Mouse (Mus musculus) C2C12 (cell line): ENCODE measurements around the gene Usb1. TPM values are rescaled to one million over a fixed set of nuclear protein-coding genes. Genes with fewer than 3 reads are reported as not detected.

Source experiments
- H3K27me3 ChIP-seq: one replicate; pipeline ENCODE4 v1.6.1; 2011; ENCODE audit not compliant: control insufficient read depth, insufficient read depth, insufficient read length
- H3K36me3 ChIP-seq: one replicate; pipeline ENCODE4 v1.6.1; 2011; ENCODE audit not compliant: control insufficient read depth, insufficient read depth
- H3K4me3 ChIP-seq: one replicate; pipeline ENCODE4 v1.5.1; 2011; ENCODE audit warnings: mild to moderate bottlenecking, control low read depth; ENCODE audit not compliant: poor library complexity, insufficient read depth, severe bottlenecking
- H3K79me2 ChIP-seq: one replicate; pipeline ENCODE4 v1.6.1; 2011; ENCODE audit not compliant: control insufficient read depth, insufficient read depth
- H3K79me3 ChIP-seq: one replicate; pipeline ENCODE4 v1.6.1; 2011; ENCODE audit warnings: low read depth, control low read depth
- H3ac ChIP-seq: one replicate; pipeline ENCODE3; 2011; ENCODE audit warnings: low read depth; ENCODE audit not compliant: control insufficient read depth, insufficient read length
- CEBPB ChIP-seq: IDR thresholded peaks from one replicate; pipeline ENCODE4 v1.6.1; 2011; ENCODE audit warnings: low read depth, mild to moderate bottlenecking, control low read depth, moderate library complexity
- CTCF ChIP-seq: IDR thresholded peaks from one replicate; pipeline ENCODE4 v1.5.1; 2011; ENCODE audit not compliant: control insufficient read depth, insufficient read depth, insufficient read length
- FOSL1 ChIP-seq: IDR thresholded peaks from one replicate; pipeline ENCODE4 v1.8.0; 2011; ENCODE audit warnings: mild to moderate bottlenecking, low read length; ENCODE audit not compliant: poor library complexity, insufficient read depth, severe bottlenecking
- MAX ChIP-seq: IDR thresholded peaks from one replicate; pipeline ENCODE4 v1.6.1; 2011; ENCODE audit warnings: mild to moderate bottlenecking, control low read depth
- MYOD1 ChIP-seq: IDR thresholded peaks from one replicate; pipeline ENCODE4 v1.6.1; 2011; ENCODE audit warnings: low read depth; ENCODE audit not compliant: control insufficient read depth, insufficient read length
- MYOG ChIP-seq: IDR thresholded peaks from one replicate; pipeline ENCODE4 v1.6.1; 2011; ENCODE audit not compliant: control insufficient read depth, insufficient read length; ENCODE audit errors: extremely low read depth
- USF1 ChIP-seq: IDR thresholded peaks from one replicate; pipeline ENCODE4 v1.6.1; 2011; ENCODE audit warnings: low read depth, mild to moderate bottlenecking, control low read depth, moderate library complexity
- long read RNA-seq, 2 experiments: library from polyadenylated mRNA; unstranded; transcript quantifications; one replicate each; pipeline ENCODE4 v2.0.0; 2019 to 2020
- polyA plus RNA-seq: library from polyadenylated mRNA; unstranded; fragments of >200 nt; fragmentation: generic; extraction: Trizol; gene quantifications from one replicate; pipeline ENCODE4 v1.2.1, GENCODE M21; 2012; ENCODE audit warnings: missing spikeins

Gene Usb1
- 38.1 TPM for polyA plus RNA-seq
- long read RNA-seq, experiment 1, transcript Usb1-201 (7 exons, 1,758 nt), result major isoform, 43 of 60 reads
- long read RNA-seq, experiment 1, partial matches to known transcripts, result 5 of 60 reads
- long read RNA-seq, experiment 1, other reads (novel, unspliced or antisense), result 12 of 60 reads
- long read RNA-seq, experiment 2, transcript Usb1-201 (7 exons, 1,758 nt), result major isoform, 114 of 141 reads
- long read RNA-seq, experiment 2, partial matches to known transcripts, result 8 of 141 reads
- long read RNA-seq, experiment 2, other reads (novel, unspliced or antisense), result 19 of 141 reads

DNA sequence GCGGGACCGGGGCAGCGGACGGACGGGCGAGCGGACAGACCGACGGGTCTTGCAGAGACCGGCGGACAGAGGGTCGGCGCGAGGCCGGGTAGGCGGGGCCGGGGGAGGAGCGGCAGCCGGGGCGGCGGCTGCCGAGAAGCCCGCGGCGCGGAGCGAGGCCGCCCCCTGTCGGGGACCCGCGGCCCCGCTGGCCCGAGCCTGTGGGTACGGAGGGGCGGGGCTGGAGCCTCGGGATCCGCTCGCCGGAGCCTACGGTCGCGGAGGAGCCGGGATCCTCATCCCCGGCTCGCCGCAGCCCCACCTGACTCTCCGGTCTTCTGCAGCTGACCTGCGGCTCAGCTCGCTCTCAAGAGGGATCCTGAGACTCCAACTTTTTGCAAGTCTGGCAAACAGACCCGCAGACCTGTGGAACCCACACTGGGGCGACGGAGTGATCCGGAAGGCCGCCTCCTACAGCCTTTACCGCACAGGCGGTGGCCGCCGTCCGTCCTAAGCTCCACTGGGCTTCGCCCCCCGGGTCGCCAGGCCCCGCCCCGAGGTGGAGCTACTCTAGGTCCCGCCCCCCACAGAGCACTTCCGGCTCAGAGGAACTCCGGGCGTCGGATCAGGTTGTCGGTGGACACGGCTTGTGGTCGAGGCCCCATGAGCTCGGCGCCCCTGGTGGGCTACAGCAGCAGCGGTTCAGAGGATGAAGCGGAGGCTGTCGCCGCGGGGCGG is at the start of gene Usb1, which contains the start of gene Zfp319:
Gene Usb1, plus strand, starts transcription at position 565 of the 717 bp plus-strand sequence.
Gene Zfp319, minus strand, starts transcription at position 231 of the 717 bp plus-strand sequence.
- H3K4me3 ChIP-seq, result peak within 1 kb of the TSS; percentile 79
- no peak for TF ChIP-seq CEBPB
- peak; percentile 90 for TF ChIP-seq CTCF
- peaks cover 44% of the 10 kb centered on the region for H3K36me3 ChIP-seq
- peaks cover 12% of the 10 kb centered on the region for H3K79me3 ChIP-seq
- no peaks in the 10 kb centered on the region for H3K27me3 ChIP-seq
- H3K79me2 ChIP-seq, result peaks cover 43% of the 10 kb centered on the region
- peak within 1 kb of the TSS; percentile 99 for H3ac ChIP-seq

DNA sequence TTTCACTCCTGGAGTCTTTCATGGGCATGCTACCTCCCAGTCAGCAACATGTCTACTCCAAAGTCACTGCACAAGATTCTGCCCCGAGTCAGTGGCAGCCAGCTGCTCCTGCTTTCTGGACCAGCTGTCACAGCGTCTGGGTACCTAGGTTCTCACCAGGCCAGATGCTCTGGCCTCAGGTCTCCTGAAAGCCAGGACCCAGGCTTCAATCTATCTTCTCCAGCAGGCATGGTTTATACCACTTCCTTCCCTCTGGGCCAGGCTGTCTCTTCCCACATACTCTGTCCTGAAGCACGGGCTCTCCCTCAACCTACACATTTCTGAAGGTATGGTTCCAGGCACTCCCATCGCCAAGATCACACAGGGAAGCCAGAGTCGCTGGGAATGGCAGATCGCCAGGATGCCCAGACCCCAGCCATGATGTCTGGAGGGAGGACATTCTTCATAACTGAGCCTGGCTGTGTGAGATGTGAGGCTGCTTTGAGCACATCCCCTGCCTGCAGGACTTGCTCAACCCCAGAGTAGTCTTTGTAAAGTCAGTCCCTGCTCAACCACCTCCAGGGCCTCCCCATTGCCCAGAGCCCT is 42.9 kb upstream of the Usb1 start:
- H3K36me3 ChIP-seq, result no peaks in the 10 kb centered on the region
- TF ChIP-seq USF1, result no peak
- no peak for TF ChIP-seq MAX
- no peak for TF ChIP-seq MYOD1
- TF ChIP-seq CEBPB, result no peak
- TF ChIP-seq MYOG, result no peak
- TF ChIP-seq FOSL1, result no peak
- no peak for TF ChIP-seq CTCF
- no peak overlapping the region for H3K4me3 ChIP-seq
- no peak overlapping the region for H3ac ChIP-seq
- peaks cover 13% of the 10 kb centered on the region for H3K27me3 ChIP-seq
- H3K79me2 ChIP-seq, result no peaks in the 10 kb centered on the region
- no peaks in the 10 kb centered on the region for H3K79me3 ChIP-seq

DNA sequence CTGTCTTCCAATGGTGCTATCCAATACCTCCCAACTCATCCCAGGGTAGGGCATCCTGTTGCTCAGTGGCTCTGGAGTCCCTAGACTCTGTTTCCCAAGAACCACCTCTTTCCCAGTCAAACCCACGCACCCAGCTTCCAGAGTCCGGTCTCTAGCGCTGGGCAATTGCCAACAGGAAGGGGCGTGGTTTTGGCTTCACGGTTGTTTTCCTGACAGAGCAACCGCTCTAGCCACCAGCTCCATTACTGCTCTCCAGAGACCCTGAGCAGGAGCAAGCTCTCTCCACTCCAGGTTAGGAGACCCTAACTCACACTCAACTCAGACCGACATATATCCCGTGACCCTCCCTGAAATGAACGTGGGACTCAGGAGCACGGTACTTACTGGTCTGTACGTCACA is 38.9 kb upstream of the Usb1 start:
- Histone ChIP-seq H3K36me3 (no peaks in the 10 kb centered on the region), H3K27me3 (peaks cover 13% of the 10 kb centered on the region), H3K79me2 (no peaks in the 10 kb centered on the region), H3K79me3 (no peaks in the 10 kb centered on the region), H3K4me3 (no peak overlapping the region), H3ac (no peak overlapping the region)
- TF ChIP-seq USF1 (no peak), FOSL1 (no peak), MAX (no peak)

DNA sequence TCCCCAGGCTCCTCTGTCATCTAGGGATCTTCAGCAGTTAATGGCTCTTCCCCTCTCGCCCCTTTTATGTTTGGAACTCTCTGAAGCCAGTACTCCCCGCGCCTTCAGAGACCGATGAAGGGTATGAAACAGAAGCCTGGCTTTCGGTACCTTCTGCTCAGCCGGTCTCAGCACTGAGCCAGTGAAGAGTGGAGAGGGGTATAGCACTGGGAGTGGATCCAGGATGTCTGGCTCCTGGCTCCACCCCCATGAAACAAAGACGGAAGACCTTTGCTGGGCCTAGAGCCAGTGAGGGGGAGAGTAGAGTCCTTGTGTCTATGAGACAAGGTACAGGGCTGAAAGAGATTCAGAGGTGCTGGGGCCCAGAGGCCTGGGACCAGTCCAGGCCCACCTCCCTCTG is 38.2 kb upstream of the Usb1 start:
- H3K36me3 ChIP-seq, result no peaks in the 10 kb centered on the region
- H3K27me3 ChIP-seq, result peaks cover 13% of the 10 kb centered on the region
- no peaks in the 10 kb centered on the region for H3K79me2 ChIP-seq
- no peak overlapping the region for H3ac ChIP-seq
- H3K4me3 ChIP-seq, result no peak overlapping the region
- no peak for TF ChIP-seq FOSL1
- no peak for TF ChIP-seq MYOD1
- TF ChIP-seq CEBPB, result no peak
- TF ChIP-seq CTCF, result no peak
- TF ChIP-seq MAX, result no peak
- TF ChIP-seq MYOG, result no peak
- TF ChIP-seq USF1, result no peak
- H3K79me3 ChIP-seq, result no peaks in the 10 kb centered on the region

DNA sequence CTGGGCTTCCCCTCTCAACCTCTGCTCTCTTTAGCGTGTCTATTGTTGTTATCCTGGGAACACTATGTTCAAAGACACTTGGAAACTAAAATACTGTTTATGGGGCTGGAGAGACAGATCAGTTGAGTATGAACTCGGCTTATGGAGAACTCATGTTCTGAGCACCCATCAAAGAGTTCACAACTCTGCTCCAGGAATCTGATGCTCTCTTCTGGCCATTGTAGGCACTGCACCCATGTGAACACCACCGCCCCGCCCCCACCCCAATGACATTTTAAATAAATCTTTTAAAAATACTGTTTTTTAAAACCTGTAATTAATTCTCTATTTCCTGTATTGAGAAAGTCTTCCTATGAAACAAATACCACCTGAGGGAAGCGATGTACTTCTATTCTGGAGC is 29.7 kb upstream of the Usb1 start:
- Histone ChIP-seq H3K36me3 (no peaks in the 10 kb centered on the region), H3K79me2 (no peaks in the 10 kb centered on the region), H3K79me3 (no peaks in the 10 kb centered on the region), H3ac (no peak overlapping the region), H3K27me3 (peaks cover 21% of the 10 kb centered on the region), H3K4me3 (no peak overlapping the region)
- TF ChIP-seq CEBPB (no peak), MYOD1 (no peak), MYOG (no peak), MAX (no peak), USF1 (no peak), CTCF (no peak), FOSL1 (no peak)

DNA sequence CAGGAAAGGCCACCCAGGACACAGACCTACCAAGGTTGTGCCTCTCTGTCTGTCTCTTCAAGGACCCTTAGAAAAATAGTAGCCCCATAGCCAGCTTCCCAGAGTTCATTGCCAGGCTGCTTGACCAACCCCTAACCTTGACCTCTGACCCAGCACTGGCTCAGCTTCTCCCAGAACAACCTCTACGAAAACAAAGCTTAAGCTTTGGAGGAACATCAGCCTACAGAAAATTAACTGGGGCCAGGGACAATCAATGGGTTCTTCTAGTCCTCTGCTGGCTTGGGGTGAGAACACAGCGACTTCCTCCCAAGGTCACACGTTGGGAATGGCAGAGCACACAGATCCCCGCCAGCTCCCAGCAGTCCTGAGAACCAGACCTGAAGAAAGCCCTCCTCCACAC is 26.6 kb upstream of the Usb1 start:
- no peaks in the 10 kb centered on the region for H3K36me3 ChIP-seq
- H3K27me3 ChIP-seq, result peaks cover 29% of the 10 kb centered on the region
- no peak overlapping the region for H3ac ChIP-seq
- no peaks in the 10 kb centered on the region for H3K79me2 ChIP-seq
- no peak overlapping the region for H3K4me3 ChIP-seq
- no peaks in the 10 kb centered on the region for H3K79me3 ChIP-seq
- TF ChIP-seq MYOG (no peak), MYOD1 (no peak), MAX (no peak), CEBPB (no peak), CTCF (no peak), FOSL1 (no peak), USF1 (no peak)
